Mouse (Mus musculus) neural tube, embryonic 15.5 days (tissue): ENCODE measurements around the gene Yap1. TPM values are rescaled to one million over a fixed set of nuclear protein-coding genes. Genes with fewer than 3 reads are reported as not detected.

Experiments
- ATAC-seq: fragments of 200-750 bp; cut with Nextera tagmentation; 2 replicates; pipeline ENCODE4 v1.8.0; 2017; ENCODE audit warnings: mild to moderate bottlenecking, moderate TSS enrichment, moderate library complexity; ENCODE audit not compliant: low FRiP score
- H3K27ac ChIP-seq: fragments of 300-500 bp; sonication (generic); replicated peaks from 2 replicates; pipeline ENCODE4 v1.5.1; 2015; ENCODE audit warnings: mild to moderate bottlenecking, inconsistent platforms
- H3K27me3 ChIP-seq: fragments of 300-500 bp; sonication (generic); replicated peaks from 2 replicates; pipeline ENCODE4 v1.6.1; 2015; ENCODE audit warnings: inconsistent platforms
- H3K36me3 ChIP-seq: fragments of 300-500 bp; sonication (generic); 2 replicates; pipeline ENCODE4 v1.6.1; 2015; ENCODE audit warnings: inconsistent platforms
- H3K4me1 ChIP-seq: fragments of 300-500 bp; sonication (generic); 2 replicates; pipeline ENCODE4 v1.6.1; 2015; ENCODE audit warnings: inconsistent platforms
- H3K4me2 ChIP-seq: fragments of 300-500 bp; sonication (generic); 2 replicates; pipeline ENCODE4 v1.6.1; 2015; ENCODE audit warnings: inconsistent platforms, mild to moderate bottlenecking, moderate library complexity
- H3K4me3 ChIP-seq: fragments of 300-500 bp; sonication (generic); replicated peaks from 2 replicates; pipeline ENCODE4 v1.5.1; 2015; ENCODE audit warnings: mild to moderate bottlenecking, inconsistent platforms
- H3K9ac ChIP-seq: fragments of 300-500 bp; sonication (generic); replicated peaks from 2 replicates; pipeline ENCODE4 v1.6.1; 2015; ENCODE audit warnings: mild to moderate bottlenecking, inconsistent platforms
- H3K9me3 ChIP-seq: fragments of 300-500 bp; sonication (generic); replicated peaks from 2 replicates; pipeline ENCODE4 v1.6.1; 2016; ENCODE audit warnings: inconsistent platforms
- WGBS: fragments of 180-500 bp; shearing (Covaris S2); methylation state at CpG from one replicate; pipeline ENCODE4 v1.1.7; 2015; ENCODE audit warnings: mixed read lengths; 5-methylcytosine and 5-hydroxymethylcytosine counted together
- polyA plus RNA-seq: library from polyadenylated mRNA; unstranded; fragments of >200 nt; fragmentation: Nextera tagmentation; extraction: Ambion mirVana; gene quantifications from 2 replicates; pipeline ENCODE4 v1.2.1, GENCODE M21; 2015

Gene Yap1
- polyA plus RNA-seq, 1 experiment from 2014 or later: 6.8 TPM

- no peaks in the 10 kb centered on the region for H3K27me3 ChIP-seq
- no peak overlapping the region for H3K27ac ChIP-seq
- no peak overlapping the region for H3K9ac ChIP-seq
- no peaks in the 10 kb centered on the region for H3K4me1 ChIP-seq
- WGBS: 82% methylated on average over 2 of the region's 2 CpGs
- no peak for ATAC-seq
- no peaks in the 10 kb centered on the region for H3K9me3 ChIP-seq
- H3K4me3 ChIP-seq: no peak overlapping the region
- H3K36me3 ChIP-seq: no peaks in the 10 kb centered on the region
- no peak overlapping the region for H3K4me2 ChIP-seq
Measured at GRCm38 (mm10) chr9:7971993-7972392, 32.4 kb downstream of the Yap1 start.

- H3K4me1 ChIP-seq: peaks cover under 1% of the 10 kb centered on the region; the same call in 1 of the 2 replicates
- H3K27ac ChIP-seq: no peak overlapping the region
- 91% methylated on average over 1 of the region's 1 CpGs for WGBS
- no peak for ATAC-seq
- no peak overlapping the region for H3K9ac ChIP-seq
- H3K27me3 ChIP-seq: no peaks in the 10 kb centered on the region
- no peaks in the 10 kb centered on the region for H3K9me3 ChIP-seq
- no peak overlapping the region for H3K4me2 ChIP-seq
- H3K36me3 ChIP-seq: no peaks in the 10 kb centered on the region
- no peak overlapping the region for H3K4me3 ChIP-seq
Measured at GRCm38 (mm10) chr9:7967980-7968379, 36.4 kb downstream of the Yap1 start.

GRCm38 (mm10) chr9:7965590-7965989 is 38.8 kb downstream of the Yap1 start:
- H3K4me1 ChIP-seq: peaks cover 24% of the 10 kb centered on the region

GRCm38 (mm10) chr9:7963867-7964266 is 40.5 kb downstream of the Yap1 start:
- no peak for ATAC-seq
- H3K27me3 ChIP-seq: no peaks in the 10 kb centered on the region
- H3K9me3 ChIP-seq: no peaks in the 10 kb centered on the region
- peaks cover 33% of the 10 kb centered on the region for H3K4me1 ChIP-seq
- no peaks in the 10 kb centered on the region for H3K36me3 ChIP-seq
- H3K9ac ChIP-seq: no peak overlapping the region
- H3K4me2 ChIP-seq: no peak overlapping the region
- H3K4me3 ChIP-seq: no peak overlapping the region
- WGBS: 95% methylated on average over 2 of the region's 2 CpGs
- H3K27ac ChIP-seq: no peak overlapping the region

More at GRCm38 (mm10) chr9:7965590-7965989, 38.8 kb downstream of the Yap1 start:
- Histone ChIP-seq H3K4me2 (no peak overlapping the region), H3K27me3 (no peaks in the 10 kb centered on the region), H3K9ac (no peak overlapping the region), H3K27ac (no peak overlapping the region), H3K4me3 (no peak overlapping the region), H3K36me3 (no peaks in the 10 kb centered on the region), H3K9me3 (no peaks in the 10 kb centered on the region)
- no peak for ATAC-seq
- WGBS: 88% methylated on average over 3 of the region's 3 CpGs

- Histone ChIP-seq H3K4me1 (peaks cover 33% of the 10 kb centered on the region), H3K27ac (no peak overlapping the region), H3K36me3 (no peaks in the 10 kb centered on the region), H3K27me3 (no peaks in the 10 kb centered on the region), H3K9ac (no peak overlapping the region), H3K4me3 (no peak overlapping the region), H3K9me3 (no peaks in the 10 kb centered on the region), H3K4me2 (no peak overlapping the region)
- no peak for ATAC-seq
- WGBS: 86% methylated on average over 7 of the region's 7 CpGs
Measured at GRCm38 (mm10) chr9:7962915-7963314, 41.5 kb downstream of the Yap1 start.

- WGBS: 20% methylated on average over 21 of the region's 21 CpGs
- 0 out of 2 replicates have a peak overlapping the region, but pooled peaks have one; percentile 17 for H3K9ac ChIP-seq
- peak overlapping the region; percentile 36 for H3K4me2 ChIP-seq
- ATAC-seq: peak; percentile 46; the same call in 1 of the 2 replicates
- H3K27me3 ChIP-seq: no peaks in the 10 kb centered on the region
- H3K36me3 ChIP-seq: no peaks in the 10 kb centered on the region
- peaks cover 33% of the 10 kb centered on the region for H3K4me1 ChIP-seq
- no peak overlapping the region for H3K4me3 ChIP-seq
- peak overlapping the region; percentile 63 for H3K27ac ChIP-seq
- no peaks in the 10 kb centered on the region for H3K9me3 ChIP-seq
Measured at GRCm38 (mm10) chr9:7961366-7962160, 42.8 kb downstream of the Yap1 start.

- WGBS: 62% methylated on average over 9 of the region's 9 CpGs
- no peaks in the 10 kb centered on the region for H3K9me3 ChIP-seq
Measured at GRCm38 (mm10) chr9:7960382-7960781, 44.0 kb downstream of the Yap1 start.

GRCm38 (mm10) chr9:7959301-7959700 is 45.1 kb downstream of the Yap1 start:
- Histone ChIP-seq H3K4me3 (no peak overlapping the region), H3K4me1 (peaks cover 33% of the 10 kb centered on the region), H3K36me3 (no peaks in the 10 kb centered on the region), H3K4me2 (no peak overlapping the region), H3K27ac (no peak overlapping the region), H3K9ac (no peak overlapping the region), H3K9me3 (no peaks in the 10 kb centered on the region), H3K27me3 (no peaks in the 10 kb centered on the region)
- ATAC-seq: no peak
- WGBS: 84% methylated on average over 2 of the region's 2 CpGs

More at GRCm38 (mm10) chr9:7960382-7960781, 44.0 kb downstream of the Yap1 start:
- no peaks in the 10 kb centered on the region for H3K36me3 ChIP-seq
- no peaks in the 10 kb centered on the region for H3K27me3 ChIP-seq
- H3K9ac ChIP-seq: no peak overlapping the region
- peak overlapping the region; percentile 63; the same call in 1 of the 2 replicates for H3K27ac ChIP-seq
- ATAC-seq: peak; percentile 73
- H3K4me1 ChIP-seq: peaks cover 33% of the 10 kb centered on the region
- no peak overlapping the region for H3K4me3 ChIP-seq
- no peak overlapping the region for H3K4me2 ChIP-seq

- Histone ChIP-seq H3K9me3 (no peaks in the 10 kb centered on the region), H3K9ac (no peak overlapping the region), H3K4me2 (no peak overlapping the region), H3K36me3 (no peaks in the 10 kb centered on the region), H3K27me3 (no peaks in the 10 kb centered on the region), H3K4me1 (peaks cover 33% of the 10 kb centered on the region), H3K4me3 (no peak overlapping the region), H3K27ac (no peak overlapping the region)
- ATAC-seq: no peak
- WGBS: 75% methylated on average over 7 of the region's 7 CpGs
Measured at GRCm38 (mm10) chr9:7958025-7958593, 46.3 kb downstream of the Yap1 start.

GRCm38 (mm10) chr9:7957407-7957806 is 47.0 kb downstream of the Yap1 start:
- WGBS: 84% methylated on average over 2 of the region's 2 CpGs
- H3K4me1 ChIP-seq: peaks cover 27% of the 10 kb centered on the region
- no peaks in the 10 kb centered on the region for H3K36me3 ChIP-seq
- no peak overlapping the region for H3K4me3 ChIP-seq
- H3K27ac ChIP-seq: no peak overlapping the region
- H3K9me3 ChIP-seq: no peaks in the 10 kb centered on the region
- no peak overlapping the region for H3K9ac ChIP-seq
- no peak for ATAC-seq
- no peaks in the 10 kb centered on the region for H3K27me3 ChIP-seq
- H3K4me2 ChIP-seq: no peak overlapping the region

GRCm38 (mm10) chr9:7956400-7956799 is 48.0 kb downstream of the Yap1 start:
- Histone ChIP-seq H3K27ac (no peak overlapping the region), H3K9me3 (no peaks in the 10 kb centered on the region), H3K27me3 (no peaks in the 10 kb centered on the region), H3K4me3 (no peak overlapping the region), H3K36me3 (no peaks in the 10 kb centered on the region), H3K4me2 (no peak overlapping the region), H3K9ac (no peak overlapping the region), H3K4me1 (peaks cover 18% of the 10 kb centered on the region)
- ATAC-seq: no peak
- WGBS: 92% methylated on average over 8 of the region's 8 CpGs

GRCm38 (mm10) chr9:7952886-7953285 is 51.5 kb downstream of the Yap1 start:
- Histone ChIP-seq H3K27ac (no peak overlapping the region), H3K4me3 (no peak overlapping the region), H3K4me2 (no peak overlapping the region), H3K27me3 (no peaks in the 10 kb centered on the region), H3K36me3 (no peaks in the 10 kb centered on the region), H3K4me1 (no peaks in the 10 kb centered on the region), H3K9ac (no peak overlapping the region), H3K9me3 (no peaks in the 10 kb centered on the region)
- peak; percentile 79 for ATAC-seq
- 53% methylated on average over 5 of the region's 5 CpGs for WGBS
